Mouse (Mus musculus) left cerebral cortex, postnatal 36 days (tissue): ENCODE results near the gene Mdm2. TPM values are rescaled to one million over a fixed set of nuclear protein-coding genes. Genes with fewer than 3 reads are reported as not detected.
A peak's percentile ranks its signal among the peaks of the same experiment; 100 is the strongest.
"Not testable (repeated sequence)": the region's sequence is repeated elsewhere in the genome, so short reads cannot be mapped to it uniquely, and the experiment has no call there.

Experiments
- DNase-seq, 2 experiments: peaks; one replicate each; pipeline ENCODE4 v3.0.0; 2021 to 2022; ENCODE audit warnings: low spot score in 2 of 2, mixed read lengths in 1 of 2
- intact Hi-C: fragments of 180-260 bp; cut with DNase I; formaldehyde crosslinking; loops from one replicate; pipeline ENCODE4 v1.15.1; 2025
- total RNA-seq, 2 experiments: library from RNA; stranded (reverse); gene quantifications; 2 replicates each; pipeline ENCODE4 v1.2.3; 2021

Mdm2 gene
- total RNA-seq, 2 experiments from 2014 or later, result 47.0 to 66.1 TPM

DNA sequence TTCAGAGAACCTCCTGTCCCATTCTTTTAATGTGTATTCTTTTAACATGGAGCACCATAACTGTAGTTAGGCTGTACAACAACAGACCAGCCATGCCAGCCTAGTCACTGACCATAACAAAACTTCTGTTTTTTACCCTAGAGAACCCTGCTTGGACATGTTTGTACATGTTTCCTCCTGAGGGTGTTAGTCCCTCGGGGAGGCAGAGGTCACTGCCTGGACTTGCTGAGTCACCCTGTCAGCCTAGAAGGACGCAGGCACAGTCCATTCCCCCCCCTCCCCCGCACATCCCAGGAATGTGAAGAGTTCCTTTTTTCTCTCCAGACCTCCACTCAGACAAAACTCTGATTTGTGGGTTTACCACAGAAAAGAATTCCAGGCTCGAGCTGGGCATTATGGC is 7.0 kb upstream of the Mdm2 start:
- intact Hi-C loops, result no loop called here
- DNase-seq, result no peak

DNA sequence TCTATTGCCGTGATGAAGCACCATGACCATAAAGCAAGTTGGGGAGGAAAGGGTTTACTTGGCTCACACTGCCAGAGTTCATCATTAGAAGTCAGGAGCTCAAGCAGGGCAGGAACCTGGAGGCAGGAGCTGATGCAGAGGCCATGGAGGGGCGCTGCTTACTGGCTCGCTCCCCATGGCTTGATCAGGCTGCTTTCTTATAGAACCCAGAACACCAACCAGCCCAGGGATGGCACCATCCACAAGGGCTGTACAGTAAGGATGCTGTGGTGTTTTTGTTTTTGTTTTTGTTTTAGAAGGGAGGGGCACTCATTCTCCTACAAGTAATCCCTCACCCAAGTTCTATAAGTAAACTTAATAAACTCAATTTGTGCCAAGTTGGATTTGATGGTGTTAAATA is 6.1 kb upstream of the Mdm2 start:
- DNase-seq, result no peak
- intact Hi-C loops, result no loop called here

DNA sequence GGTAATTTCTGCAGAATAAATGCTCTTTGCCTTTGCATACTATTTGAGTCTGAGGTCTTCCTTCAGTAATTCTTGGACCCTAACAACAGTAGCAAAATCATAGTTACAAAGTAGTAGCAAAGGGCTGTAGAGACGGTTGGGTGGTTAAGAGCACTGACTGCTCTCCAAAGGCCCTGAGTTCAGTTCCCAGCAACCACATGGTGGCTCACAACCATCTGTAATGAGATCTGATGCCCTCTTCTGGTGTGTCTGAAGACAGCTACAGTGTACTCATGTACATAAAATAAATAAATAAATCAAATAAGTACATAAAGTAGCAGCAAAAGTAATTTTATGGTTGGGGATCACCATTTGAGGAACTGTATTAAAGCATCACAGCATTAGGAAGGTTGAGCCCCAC is 5.1 kb upstream of the Mdm2 start:
- intact Hi-C loops, DNase-seq: not testable (repeated sequence)

DNA sequence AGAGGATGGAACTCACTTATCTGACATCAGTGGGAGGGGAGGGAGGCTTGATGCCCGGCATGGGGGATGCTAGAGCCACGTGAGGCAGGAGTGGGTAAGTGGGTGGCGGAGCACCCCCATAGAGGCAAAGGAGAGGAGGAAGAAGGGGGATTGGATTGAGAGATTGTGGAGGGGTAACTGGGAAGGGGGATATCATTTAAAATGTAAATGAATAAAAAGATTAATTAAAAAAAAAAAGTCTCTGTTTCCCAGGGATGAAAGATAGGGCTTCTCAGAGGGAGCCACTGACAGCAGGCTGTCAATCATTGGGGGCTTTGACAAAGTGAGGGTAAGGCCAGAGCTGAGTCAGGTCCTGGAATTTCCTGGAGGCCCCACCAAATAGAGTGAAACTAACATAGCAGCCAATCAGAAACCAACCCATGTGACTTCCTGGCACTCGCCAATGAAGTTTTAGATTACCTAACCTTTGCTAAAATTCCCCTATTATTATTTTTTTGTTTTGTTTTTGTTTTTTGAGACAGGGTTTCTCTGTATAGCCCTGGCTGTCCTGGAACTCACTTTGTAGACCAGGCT is 4.5 kb upstream of the Mdm2 start:
- intact Hi-C loops, result no loop called here
- no peak for DNase-seq

DNA sequence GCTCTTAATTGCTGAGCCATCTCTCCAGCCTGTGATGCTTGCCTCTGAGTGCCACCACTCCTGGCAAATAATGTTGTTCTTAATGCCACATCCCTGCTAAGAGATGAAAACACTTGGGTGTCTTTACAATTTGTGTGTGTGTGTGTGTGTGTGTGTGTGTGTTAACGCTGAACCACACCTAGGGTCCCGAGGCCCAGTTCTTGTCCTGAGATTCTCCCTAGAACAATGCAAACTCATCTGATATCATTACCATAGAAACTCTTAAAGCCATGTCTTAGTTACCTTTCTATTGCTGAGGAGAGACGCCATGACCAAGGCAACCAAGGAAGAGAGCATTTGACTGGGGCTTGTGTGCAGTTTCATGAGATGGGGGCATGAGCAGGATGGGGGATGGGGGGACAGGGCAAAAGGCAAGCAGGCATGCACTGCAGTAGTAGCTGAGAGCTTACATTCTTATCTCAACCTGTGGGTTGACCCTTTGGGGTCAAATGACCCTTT is 3.5 kb upstream of the Mdm2 start:
- intact Hi-C loops, result no loop called here
- DNase-seq, result no peak

DNA sequence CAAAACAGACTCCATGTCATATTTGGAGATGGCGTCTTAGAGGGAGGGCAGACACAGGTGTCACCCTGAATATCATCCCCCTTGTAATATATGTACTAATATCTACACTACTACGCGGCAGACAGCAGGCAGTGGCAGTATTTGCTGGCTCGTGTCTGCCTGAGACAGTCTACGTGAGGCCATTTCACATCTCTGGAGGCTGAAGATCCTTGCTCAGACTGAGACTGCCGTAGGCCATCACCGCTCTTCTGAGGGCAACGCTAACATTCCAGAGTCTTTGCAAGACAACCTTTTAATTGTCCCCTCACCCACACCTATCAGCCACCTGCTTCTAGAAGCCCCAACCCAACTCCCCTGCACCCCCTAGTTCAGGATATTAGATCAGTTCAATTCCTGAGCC is 2.9 kb upstream of the Mdm2 start:
- intact Hi-C loops, result no loop called here

DNA sequence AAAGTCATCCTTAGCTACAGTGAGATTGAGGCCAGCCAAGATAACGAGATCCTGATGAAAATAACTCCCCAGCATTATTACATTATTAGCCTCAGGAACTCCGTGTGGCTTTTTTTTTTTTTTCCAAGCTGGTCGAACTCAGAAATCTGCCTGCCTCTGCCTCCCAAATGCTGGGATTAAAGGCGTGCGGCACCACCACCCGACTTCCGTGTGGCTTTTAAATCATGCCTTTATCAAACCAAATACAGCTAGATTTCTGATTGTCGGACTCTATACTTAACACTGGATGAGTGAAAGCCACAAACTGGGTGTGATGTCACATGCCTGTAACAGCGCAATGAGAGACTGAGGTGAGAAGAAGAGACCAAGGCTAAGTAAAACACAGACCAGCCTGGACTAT is 2.3 kb upstream of the Mdm2 start:
- DNase-seq, result no peak
- intact Hi-C loops, result no loop called here

More for the DNA sequence above, 2.9 kb upstream of the Mdm2 start:
- DNase-seq, result no peak

DNA sequence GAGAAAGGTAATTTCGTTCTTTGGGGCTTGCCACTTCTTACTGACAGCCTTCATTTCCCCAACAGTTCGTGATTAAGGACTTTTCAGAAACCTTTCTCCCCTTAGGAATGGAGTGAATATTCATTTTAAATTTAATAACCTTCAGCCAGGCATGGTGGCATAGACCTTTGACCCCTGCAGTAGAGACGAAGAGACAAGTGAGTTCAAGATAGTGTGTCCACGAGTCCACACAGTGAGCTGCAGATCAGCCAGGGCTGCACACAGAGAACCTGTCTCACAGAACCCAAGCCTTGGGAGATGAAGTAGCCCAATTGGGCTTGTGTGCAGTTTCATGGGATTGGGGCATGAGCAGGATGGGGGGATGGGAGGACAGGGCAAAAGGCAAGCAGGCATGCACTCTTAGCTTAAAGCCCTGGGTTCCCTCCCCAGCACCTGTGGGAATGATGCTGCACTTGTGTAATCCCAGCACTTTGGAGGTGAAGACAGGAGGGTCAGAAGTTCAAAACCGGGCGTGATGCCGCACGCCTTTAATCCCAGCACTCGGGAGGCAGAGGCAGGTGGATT is 1.7 kb upstream of the Mdm2 start:
- DNase-seq, result no peak
- intact Hi-C loops, result no loop called here

DNA sequence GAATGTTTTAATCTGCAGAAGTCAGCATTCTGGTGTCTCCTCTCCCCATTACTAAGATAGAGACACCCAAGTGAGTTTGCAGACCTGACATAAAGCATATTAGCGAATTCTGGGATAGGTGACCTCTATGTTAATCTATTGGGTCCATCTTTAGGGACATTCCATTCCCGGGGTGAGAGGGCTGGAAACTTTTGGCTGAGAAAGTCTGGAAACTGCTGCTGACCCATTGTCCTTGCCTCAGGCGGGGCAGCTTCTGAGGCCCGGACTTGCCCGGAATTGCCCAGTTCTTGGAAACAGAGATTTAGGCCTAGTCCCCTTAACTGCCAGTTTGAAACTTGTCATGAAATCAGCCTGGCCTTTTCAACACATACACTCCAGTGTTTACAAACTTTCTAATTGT is 850 bp upstream of the Mdm2 start:
- no peak for DNase-seq
- intact Hi-C loops, result no loop called here

DNA sequence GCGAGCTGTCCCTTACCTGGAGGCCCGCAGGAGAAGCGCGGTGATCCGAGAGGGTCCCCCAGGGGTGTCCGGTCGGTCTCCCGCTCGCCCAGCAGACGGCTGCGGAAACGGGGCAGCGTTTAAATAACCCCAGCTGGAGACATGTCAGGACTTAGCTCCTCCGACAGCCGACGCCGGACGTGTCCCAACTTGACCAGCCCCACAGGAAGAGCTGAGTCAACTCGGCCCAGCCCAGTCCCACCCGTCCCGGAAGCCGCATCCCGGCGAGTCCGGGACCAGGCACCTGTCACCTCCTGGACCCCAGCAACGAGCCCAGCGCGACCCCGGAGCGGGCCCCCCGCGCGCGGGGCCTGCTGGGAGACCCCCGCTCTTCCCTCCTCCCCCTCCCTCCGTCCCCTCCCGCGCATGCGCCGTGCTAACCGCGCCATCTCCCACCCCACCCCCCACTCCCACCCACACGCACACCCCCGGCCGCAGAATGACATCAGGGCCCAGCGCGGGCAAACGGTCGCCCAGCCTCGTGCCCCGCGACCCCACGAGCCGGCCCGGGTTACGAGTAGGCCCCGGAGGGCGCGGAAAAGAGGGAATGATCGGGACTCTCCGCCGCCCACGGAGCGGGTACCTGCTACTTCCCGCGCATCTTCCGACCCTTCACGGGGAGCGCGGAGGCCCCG is 491 bp downstream of the Mdm2 start:
- intact Hi-C loops, result no loop called here
- DNase-seq, result peak; percentile 77 to 80

DNA sequence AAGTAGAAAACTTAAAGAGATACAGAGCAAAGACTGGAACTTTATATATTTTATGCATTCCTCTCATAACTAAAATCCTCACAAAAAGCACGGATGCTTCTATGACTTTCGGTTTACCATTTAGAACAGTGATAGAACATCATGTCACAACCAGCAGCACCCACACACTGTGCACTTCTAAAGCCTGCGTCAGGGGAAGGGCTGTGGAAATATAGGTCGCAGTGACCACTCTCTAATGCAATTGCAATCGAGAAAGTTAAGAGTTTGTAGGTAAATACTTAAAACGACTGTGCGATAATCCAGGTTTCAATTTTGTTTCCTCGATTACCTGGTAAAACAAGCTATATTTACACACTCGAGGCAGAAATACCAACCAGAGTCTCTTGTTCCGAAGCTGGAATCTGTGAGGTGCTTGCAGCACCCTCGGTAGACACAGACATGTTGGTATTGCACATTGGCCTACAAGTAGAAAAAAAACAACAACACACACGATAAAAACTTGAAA is 1.2 kb downstream of the Mdm2 start:
- intact Hi-C loops, result no loop called here
- DNase-seq, result no peak

DNA sequence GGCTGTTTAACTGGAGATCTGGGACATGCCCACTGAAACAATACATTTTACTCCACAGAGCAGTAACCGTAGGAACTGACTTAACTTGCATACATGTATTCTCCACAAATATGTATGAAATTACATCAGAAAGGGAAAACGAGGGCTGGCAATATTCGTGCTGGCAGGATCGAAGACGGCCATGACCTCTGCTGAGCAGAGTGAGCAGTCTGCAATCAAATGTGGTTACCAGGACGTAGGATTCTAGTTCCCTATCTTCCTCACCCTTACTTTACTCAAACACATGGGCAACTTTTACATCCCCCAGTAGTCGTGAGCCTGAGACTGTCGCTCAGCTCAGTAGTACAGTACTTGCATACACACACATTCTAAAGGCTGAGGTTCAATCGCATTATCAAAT is 1.7 kb downstream of the Mdm2 start:
- DNase-seq, result no peak
- intact Hi-C loops, result no loop called here

DNA sequence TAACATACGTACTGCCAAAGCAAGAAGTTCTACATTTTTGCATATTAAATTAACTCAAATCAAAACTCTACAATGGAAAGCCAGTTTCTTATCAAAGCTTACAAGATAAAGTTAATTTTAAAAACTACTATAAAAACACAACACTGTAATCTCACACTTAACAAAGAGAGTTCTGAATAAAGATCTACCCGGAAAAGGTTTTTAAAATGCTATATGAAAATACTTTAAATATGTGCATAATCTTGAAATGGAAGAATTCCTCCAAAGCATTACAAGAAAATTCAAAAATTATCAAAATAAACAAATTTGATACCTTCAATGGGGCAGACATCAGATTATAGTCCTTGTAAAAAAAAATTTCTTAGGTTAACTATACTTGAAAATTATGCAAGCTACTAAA is 2.2 kb downstream of the Mdm2 start:
- intact Hi-C loops, result no loop called here
- no peak for DNase-seq

DNA sequence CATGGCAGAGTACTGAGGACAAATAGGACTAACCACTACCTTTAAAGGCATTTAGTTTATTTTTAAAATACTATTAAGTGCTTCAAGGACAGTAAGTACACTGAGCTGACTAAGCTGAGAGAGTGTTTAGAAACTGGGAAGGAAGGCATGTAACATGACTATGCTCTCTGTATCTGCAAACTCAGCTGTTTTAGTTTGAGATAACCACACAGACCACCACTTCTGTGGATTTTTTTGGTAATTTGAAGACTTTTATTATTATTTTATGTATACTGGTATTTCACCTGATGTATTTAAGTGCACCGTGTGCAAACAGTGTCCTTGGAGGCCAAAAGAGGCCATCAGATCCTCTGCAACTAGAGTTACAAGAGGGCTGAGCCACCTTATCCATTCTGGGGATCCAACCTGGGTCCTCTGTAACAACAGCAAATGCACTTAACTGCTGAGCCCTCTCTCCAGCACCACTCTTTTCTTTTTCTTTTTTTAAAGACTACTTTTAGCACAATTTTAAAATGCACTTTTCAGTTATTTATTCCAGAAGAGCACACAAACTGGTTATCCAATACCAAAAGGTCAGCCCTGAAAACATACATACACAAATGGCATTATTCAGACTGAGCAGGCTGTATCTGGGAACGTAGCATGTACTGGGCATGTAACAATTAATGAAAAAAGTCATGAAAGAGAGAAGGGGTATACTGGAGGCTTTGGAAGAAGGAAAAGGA is 3.3 kb downstream of the Mdm2 start:
- DNase-seq, result no peak
- intact Hi-C loops, result no loop called here

DNA sequence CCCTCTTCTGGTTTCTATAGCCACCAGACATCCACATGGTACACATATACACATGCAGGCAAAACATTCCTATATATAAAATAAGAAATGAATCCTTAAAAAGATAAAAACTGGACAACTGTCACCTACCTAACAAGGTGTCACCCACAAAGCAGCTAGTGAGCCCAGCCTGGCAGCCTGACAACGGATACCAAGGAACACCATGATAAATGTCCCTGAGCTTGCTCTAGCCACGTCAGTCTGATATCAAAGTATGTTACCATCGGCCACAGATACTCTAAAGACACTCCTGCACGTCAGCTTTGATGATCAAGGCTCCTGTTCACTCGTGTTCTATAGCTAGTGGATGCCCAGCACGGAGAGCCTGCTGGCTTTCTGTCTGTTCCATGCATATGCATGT is 4.1 kb downstream of the Mdm2 start:
- no peak for DNase-seq
- intact Hi-C loops, result no loop called here

DNA sequence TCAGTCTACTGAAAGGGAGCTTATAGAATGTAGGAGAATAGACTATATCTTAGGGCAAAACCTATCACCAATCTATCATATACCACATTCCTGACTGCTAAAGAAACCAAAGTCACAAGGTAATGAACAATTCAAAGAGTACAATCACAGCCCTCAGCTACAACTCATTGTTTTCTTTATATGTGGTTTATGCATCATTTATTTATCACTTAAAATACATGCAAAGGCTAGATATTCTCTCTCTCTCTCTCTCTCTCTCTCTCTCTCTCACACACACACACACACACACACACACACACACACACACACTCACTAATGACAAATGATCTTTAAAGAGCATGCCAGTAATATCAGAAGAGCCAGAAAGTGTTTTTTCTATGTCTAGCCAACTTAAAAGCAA is 4.8 kb downstream of the Mdm2 start:
- intact Hi-C loops, result no loop called here
- DNase-seq, result no peak

DNA sequence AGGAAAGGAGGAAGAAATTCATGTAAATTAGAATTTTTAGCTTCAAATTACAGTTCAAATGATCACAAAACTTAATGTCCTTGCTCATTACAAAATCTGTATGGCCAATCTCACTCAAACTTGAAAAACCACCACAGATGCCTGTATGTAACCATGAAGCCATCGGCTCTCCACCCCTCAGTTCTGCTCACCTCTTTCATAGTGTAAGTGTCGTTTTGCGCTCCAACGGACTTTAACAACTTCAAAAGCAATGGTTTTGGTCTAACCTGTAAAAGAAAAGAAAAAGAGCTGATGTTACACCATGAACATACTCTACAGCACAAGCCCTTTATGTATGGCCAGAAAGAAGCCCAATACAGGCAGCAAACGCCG is 5.6 kb downstream of the Mdm2 start:
- no peak for DNase-seq
- intact Hi-C loops, result no loop called here

DNA sequence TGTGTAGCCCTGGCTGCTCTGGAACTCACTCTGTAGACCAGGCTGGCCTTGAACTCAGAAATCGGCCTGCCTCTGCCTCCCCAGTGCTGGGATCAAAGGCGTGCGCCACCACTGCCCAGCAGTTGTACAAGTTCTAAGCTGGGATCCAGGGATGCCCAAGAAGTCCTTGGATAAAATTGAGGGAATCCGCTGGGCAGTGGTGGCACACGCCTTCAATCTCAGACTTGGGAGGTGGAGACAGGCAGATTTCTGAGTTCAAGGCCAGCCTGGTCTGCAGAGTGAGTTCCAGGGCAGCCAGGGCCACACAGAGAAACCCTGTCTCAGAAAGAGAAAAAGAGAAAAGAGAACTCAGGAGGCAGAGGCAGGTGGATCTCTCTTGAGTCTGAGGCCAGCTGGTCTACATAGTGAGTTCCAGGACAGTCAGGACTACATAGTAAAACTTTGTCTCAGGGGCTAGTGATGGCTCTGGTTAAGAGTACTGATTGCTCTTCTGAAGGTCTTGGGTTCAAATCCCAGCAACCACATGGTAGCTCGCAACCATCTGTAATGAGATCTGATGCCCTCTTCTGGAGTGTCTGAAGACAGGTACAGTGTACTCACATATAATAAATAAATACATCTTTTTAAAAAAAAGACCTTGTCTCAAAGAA is 6.1 kb downstream of the Mdm2 start:
- DNase-seq, result not testable (repeated sequence)

DNA sequence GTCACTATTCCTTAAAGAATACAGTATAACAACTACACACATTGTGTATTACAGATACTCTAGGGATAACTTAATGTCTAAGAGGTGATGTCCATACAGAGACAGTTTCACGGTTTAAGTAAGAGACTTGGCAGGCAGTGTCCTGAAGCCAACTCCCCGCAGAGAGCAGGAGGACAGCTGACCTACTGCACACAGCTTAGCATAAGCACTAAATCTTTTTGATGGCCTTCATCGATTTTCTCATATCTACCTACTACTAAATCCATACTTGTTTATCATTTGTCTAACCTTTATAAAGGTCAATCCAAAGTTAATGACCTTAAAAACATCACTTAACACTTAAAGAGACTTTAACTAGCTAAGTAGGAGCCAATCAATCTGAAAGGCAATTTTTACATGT is 7.1 kb downstream of the Mdm2 start:
- DNase-seq, result no peak
- intact Hi-C loops, result no loop called here

More for the DNA sequence above, 6.1 kb downstream of the Mdm2 start:
- intact Hi-C loops, result not testable (repeated sequence)
